Mouse (Mus musculus): ENCODE results near the gene Tmem147.

The Tmem147 gene

GRCm38 (mm10) chr7:30728214-30728613, 1.1 kb downstream of the Tmem147 start:
- DNase-seq (ENCODE audit: low read depth, low spot score): no peak

DNA sequence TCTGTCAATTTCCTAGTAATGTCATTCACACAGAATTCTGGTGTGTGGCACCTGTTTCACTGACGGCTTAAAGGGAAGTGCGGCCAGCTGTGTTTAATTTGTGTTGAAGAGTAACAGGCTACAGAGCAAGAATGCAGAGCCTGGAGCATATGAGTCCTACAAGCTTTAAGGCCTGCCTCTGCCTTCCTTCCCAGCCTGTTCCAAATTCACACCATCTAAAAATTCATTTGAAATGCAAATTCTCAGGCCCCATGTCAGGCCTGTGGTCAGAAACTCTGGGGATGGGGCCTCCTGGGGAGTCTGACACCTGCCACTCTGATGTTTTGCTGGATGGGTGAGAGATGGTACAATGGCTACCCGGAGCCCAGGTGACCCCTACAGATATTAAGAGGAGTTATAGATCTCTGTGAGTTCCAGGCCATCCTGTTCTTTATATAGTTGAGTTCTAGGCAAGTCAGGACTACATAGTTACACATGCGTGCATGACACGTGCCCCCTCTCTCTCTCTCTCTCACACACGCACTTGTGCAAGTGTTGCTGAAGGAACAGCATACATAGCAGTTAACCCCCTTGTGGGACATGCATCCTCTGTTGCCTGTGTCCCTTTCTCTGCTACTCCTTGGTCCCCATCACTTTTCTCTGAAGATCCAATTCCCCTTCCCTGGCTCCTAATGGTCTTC, 5.9 kb downstream of the Tmem147 start:
- DNase-seq (ENCODE audit: low read depth, low spot score): no peak

DNA sequence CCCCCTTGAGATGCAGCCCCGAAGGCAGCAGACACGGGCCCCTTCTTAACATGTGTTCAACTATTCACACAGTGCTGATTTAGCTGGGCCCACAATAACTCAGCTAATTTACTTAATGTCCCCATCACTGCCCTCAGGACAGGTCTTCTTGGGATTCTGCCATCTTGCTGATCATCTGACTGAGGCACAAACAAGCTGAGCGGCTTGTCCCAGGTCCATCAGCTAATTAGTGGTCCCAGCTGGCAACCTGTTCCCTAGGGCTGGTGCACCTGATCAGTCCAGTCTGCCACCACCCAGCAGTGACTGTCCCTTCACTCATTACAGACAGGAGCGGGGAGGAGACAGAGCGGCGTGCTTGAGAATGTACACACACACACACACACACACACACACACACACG, 8.1 kb downstream of the Tmem147 start:
- no peak for DNase-seq (ENCODE audit: low read depth, low spot score)

DNA sequence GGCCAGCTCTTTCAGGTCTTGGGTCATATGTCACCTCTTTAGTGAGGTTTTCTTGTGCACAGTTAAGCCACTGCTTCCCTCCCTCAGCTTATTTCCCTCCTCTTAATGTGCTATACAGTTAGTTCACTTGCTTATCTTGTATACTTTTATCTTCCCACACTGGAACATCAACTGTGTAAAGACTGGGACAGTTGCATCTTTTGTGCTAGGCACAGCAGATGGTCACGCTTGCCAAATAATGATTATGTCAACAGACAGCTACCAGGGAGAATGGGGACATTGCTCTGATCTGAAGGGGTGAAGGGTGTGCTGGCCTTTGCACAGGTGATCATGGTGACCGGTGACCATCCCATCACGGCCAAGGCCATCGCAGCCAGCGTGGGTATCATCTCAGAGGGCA, 9.7 kb downstream of the Tmem147 start:
- DNase-seq (ENCODE audit: low read depth, low spot score): no peak

DNA sequence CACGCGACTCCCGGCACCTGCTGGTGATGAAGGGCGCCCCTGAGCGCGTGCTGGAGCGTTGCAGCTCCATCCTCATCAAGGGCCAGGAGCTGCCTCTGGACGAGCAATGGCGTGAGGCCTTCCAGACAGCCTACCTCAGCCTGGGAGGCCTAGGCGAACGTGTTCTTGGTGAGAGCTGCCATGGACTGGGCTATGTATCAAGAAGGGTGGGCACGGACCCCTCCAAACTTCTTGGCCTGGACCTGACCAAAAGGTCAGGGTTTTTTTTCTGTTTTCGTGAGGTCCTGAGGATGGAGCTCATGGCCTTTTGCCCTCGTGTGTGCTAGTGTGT, 11.7 kb downstream of the Tmem147 start:
- no peak for DNase-seq (ENCODE audit: low read depth, low spot score)

DNA sequence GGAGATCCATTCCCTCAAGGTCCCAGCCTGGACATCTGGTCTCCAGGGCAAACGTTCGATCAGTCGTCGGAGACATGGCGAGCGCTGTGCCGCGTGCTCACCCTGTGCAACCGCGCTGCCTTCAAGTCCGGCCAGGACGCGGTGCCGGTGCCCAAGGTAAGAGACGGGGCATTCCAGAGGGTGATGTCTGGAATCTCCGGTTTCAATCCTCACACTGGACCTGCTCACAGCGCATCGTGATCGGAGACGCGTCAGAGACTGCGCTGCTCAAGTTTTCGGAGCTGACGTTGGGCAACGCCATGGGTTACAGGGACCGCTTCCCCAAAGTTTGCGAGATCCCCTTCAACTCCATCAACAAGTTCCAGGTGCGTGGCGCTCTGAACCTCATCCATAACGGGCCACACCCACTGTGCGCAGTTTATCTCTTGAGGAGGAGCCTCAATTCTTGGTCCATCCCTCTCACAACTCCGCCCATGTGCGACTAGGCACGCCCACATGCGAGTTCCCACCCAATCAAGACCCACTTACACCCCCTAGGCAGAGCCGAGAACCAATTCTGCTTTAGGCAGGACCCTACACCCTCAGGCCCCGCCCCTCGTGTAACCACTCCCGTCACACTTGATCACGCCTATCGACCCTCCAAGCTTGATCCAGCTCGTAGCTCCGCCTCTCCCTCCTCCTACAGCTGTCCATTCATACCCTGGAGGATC, 12.2 kb downstream of the Tmem147 start:
- DNase-seq (ENCODE audit: low read depth, low spot score): peak; percentile 100

DNA sequence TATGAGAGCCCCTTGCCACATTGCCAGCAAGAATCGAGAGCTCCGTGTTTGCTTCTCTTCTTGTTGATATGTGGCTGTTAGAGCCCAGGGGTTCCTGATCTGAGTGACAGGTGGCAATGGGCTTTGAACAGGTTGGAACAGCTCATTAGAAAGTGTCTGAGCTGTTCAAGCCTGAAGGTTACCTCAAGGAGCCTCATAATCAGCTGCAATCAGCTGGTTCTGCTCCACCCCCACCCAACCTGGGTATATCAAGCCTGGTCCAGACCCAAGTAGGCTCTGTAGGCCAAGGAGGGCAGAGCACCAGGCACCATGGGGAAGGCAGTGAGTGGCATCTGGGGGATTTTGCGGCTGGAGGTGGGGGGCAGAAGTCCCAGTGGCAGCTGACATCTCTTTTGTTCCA, 17.4 kb downstream of the Tmem147 start, which contains the start of gene Atp4a:
Atp4a (plus strand) TSS at position 268 of the 400 bp plus-strand sequence.
- no peak for DNase-seq (ENCODE audit: low read depth, low spot score)

GRCm38 (mm10) chr7:30707441-30707840, 21.9 kb downstream of the Tmem147 start:
- no peak for DNase-seq (ENCODE audit: low read depth, low spot score)

DNA sequence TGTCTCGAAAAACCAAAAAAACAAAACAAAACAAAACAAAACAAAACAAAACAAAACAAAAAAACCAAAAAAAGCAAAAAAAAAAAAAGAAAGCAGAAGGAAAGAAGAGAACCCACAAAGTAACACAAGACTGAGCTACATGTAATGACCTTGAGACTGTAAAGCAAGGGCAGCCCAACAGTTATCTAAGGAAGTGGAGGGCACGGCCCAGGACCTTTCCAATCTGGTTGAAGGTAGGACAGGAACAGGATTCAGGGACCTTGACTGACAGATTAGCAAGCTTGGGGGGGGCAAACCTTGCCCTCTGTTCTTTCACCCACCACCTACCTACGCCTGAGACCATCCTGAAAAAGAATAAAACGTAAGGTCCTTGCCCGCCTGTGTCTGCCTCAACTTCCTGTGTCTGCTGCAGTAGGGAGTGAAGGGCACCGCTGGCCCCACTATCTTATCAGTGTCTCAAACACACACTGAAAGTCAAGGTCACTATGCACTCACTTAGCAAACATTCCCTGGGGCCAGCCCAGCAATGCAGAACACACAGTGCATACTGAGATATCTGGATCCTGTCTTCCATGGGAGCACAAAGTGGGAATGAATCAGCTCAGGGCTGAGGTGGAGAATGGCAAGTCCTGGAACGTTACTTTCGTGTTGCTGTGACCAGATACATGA, 23.0 kb downstream of the Tmem147 start:
- DNase-seq (ENCODE audit: low read depth, low spot score): no peak

DNA sequence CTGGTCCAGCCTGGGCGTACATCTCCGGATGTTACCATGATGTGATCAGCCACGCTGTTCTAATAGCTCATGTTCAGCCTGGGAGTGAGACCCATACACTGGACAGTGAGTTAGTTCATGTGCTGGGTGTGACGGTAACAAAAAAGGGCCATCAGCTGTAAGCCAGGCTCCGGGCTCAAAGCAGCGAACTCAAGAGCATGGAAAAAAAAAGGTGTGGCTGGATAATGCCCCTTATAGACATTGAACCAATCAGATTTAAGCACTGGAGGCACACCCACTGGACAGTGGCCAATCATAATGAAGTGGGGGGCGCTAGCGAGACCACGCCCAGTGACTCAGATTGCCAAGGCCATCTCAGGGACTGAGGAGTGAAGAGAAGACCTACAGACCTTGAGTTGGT, 30.8 kb downstream of the Tmem147 start, which contains the start of gene 2200002J24Rik:
2200002J24Rik (plus strand) TSS at position 338 of the 400 bp plus-strand sequence.
- peak; percentile 82 for DNase-seq (ENCODE audit: low read depth, low spot score)

DNA sequence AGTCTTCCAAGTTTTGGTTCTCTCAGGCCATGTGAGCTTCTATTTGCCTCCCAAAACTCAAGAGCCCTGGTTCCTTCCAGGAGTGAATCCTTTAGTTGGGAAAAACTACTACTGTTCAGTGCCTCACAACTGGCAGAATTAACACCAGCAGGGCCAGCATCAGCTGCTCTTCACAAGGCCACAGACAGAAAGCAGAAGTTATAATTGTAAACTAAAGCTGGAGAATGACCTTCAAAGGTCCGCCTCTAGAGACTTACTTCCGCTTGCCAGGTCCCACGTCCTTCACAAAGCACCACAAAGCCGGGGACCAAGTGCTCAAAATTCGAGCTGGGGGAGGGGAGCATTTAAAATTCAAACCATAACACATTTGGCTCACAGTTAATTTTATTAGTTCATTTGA, 31.2 kb downstream of the Tmem147 start:
- DNase-seq (ENCODE audit: low read depth, low spot score): no peak

GRCm38 (mm10) chr7:30688325-30688724, 41.0 kb downstream of the Tmem147 start:
- DNase-seq (ENCODE audit: low read depth, low spot score): no peak

- no peak for DNase-seq (ENCODE audit: low read depth, low spot score)
Observed at GRCm38 (mm10) chr7:30683425-30683824, 45.9 kb downstream of the Tmem147 start.

- no peak for DNase-seq (ENCODE audit: low read depth, low spot score)
Observed at GRCm38 (mm10) chr7:30681897-30682296, 47.4 kb downstream of the Tmem147 start.

DNA sequence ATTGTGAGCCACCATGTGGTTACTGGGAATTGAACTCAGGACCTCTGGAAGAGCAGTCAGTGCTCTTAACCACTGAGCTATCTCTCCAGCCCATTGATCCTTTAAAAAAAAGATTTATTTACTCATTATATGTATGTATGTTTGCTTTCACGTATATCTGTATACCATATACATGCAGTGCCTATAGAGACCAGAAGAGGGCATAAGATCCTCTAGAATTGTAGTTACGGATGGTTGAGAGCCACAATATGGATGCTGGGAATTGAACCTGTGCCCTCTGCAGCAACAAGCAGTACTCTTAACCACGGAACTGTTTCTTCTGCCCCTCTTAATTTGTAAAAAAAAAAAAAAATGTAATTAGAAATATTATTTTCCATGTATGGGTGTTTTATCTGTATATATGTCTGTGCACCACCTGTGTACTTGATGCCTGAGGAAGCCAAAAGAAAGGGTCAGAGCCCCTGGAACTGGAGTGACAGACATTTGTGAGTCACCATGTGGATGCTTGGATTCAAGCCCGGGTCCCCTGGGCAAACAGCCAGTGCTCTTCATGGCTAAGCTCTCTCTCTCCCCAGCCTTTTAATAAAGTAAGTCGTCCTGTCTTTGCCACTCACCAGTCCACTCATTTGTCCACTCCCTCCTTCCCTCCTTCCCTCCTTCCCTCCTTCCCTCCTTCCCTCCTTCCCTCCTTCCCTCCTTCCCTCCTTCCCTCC, 50.9 kb downstream of the Tmem147 start:
- DNase-seq (ENCODE audit: low read depth, low spot score): no peak
